17 mouse cellular contexts compared by ENCODE assay signal in genomic region chr6:29137441-29137840, GRCm38 (mm10). TPM values are rescaled to one million over a fixed set of nuclear protein-coding genes. Genes with fewer than 3 reads are reported as not detected.
"Had no signal": no experiment of that assay in that cellular context is flagged by ENCODE, and none has a peak within 500 bp of the region (broad histone marks: within the 10 kb centered on the region; RNA-seq: fewer than 3 reads in every experiment).

No protein-coding gene starts in this region.

- H3K4me1 ChIP-seq: limb, embryonic 15.5 days; liver, embryonic 12.5 days; midbrain, embryonic 15.5 days; neural tube, embryonic 12.5 days had no signal

- ATAC-seq: liver, embryonic 12.5 days; midbrain, embryonic 15.5 days had no signal

- H3K9ac ChIP-seq: limb, embryonic 15.5 days; liver, embryonic 12.5 days; lung, embryonic 14.5 days; midbrain, embryonic 15.5 days; neural tube, embryonic 12.5 days had no signal

- H3K27ac ChIP-seq: limb, embryonic 15.5 days; liver, embryonic 12.5 days; midbrain, embryonic 15.5 days; neural tube, embryonic 12.5 days had no signal

- DNase-seq: kidney, postnatal 14 days; layer of hippocampus, adult 9-11 months; layer of hippocampus, postnatal 36 days; lung, embryonic 14.5 days; lung, postnatal 10 days; lung, postnatal 4 days; spleen, adult 18-20 months; thymus, adult 18-20 months; thymus, postnatal 14 days had no signal

- H3K4me3 ChIP-seq: limb, embryonic 15.5 days; liver, embryonic 12.5 days; midbrain, embryonic 15.5 days; neural tube, embryonic 12.5 days had no signal

- H3K4me2 ChIP-seq: limb, embryonic 15.5 days; liver, embryonic 12.5 days; lung, embryonic 14.5 days; midbrain, embryonic 11.5 days; midbrain, embryonic 15.5 days; neural tube, embryonic 12.5 days had no signal

- H3K9me3 ChIP-seq: limb, embryonic 15.5 days; liver, embryonic 12.5 days; midbrain, embryonic 15.5 days; neural tube, embryonic 12.5 days had no signal

- H3K27me3 ChIP-seq: limb, embryonic 15.5 days; liver, embryonic 12.5 days; midbrain, embryonic 15.5 days; neural tube, embryonic 12.5 days had no signal

RNA-seq across cellular contexts. Expression of gene Prrt4, which starts 41.9 kb away (rescaled TPM):
- total RNA-seq: megakaryocyte, adult 5-6 weeks; monocyte, adult 5-6 weeks; neutrophil, adult 5-6 weeks had no signal
